Mouse (Mus musculus) spleen, postnatal 36 days (tissue): ENCODE data around the gene Siah3.

ENCODE experiments used
- DNase-seq, 2 experiments: peaks; one replicate each; pipeline ENCODE4 v3.0.0; 2022; ENCODE audit warnings: low spot score in 2 of 2, mixed read lengths in 1 of 2

The Siah3 gene

DNA sequence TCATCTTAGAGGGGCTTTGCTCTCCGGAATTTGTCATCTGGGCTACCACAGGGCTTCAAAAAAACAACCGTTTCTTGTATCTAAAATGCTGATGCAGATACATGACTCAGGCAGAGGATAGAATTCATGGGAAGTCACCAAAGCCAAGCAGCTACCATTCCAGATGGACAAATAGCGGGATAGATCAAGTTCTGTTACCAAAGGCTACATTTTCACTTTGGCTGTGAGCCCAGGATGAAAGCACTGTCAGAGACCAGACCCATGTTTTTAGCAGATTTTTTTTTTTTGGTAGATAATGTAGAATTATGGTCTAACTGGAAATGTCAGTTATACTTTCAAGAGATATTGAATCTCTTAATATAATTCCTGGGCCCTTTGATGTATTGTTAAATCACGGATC is 7.4 kb downstream of the Siah3 start:
- no peak for DNase-seq

- DNase-seq = no peak
Measured at GRCm38 (mm10) chr14:75468941-75469340, 13.2 kb downstream of the Siah3 start.

DNA sequence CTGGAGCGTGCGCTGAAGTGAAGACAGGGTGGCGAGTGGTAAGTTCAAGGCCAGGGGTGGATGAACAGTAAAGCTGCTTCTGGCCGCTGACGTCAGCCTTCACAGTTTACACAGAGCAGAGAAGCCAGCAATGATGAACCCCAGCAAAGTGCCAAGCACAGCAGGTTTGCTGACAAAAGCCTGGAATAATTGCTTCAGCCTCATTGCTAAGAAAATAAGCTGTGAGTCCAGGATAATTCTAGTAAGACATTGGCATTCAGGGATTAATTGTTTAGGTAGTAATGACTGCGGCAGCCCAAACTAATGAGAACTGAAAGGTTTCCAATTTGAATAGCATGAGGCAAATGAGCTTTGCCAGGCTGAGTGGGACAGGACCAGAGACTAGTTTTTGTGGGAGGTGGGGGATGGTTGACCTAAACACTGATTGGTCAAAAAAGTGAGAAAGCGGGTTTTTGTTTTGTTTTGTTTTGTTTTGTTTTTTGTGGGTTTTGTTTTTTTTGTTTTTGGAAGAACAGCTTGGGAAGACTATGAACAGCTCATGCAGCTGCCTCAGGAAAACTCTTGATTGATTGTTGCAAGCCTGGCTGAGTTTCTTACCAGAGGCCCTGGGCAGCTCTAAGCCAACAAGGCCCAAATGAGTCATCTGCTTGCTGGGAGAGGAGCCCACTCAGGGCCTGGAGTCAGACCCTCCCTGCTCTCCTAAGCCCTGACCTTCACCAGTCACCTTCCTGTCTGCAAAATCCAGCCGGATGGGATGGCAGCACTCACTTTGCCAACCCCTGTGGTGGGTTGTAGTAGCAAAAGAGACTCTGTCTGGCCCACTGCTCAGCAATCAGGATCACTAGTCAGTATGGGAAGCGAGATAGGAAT is 17.5 kb downstream of the Siah3 start:
- no peak for DNase-seq

DNA sequence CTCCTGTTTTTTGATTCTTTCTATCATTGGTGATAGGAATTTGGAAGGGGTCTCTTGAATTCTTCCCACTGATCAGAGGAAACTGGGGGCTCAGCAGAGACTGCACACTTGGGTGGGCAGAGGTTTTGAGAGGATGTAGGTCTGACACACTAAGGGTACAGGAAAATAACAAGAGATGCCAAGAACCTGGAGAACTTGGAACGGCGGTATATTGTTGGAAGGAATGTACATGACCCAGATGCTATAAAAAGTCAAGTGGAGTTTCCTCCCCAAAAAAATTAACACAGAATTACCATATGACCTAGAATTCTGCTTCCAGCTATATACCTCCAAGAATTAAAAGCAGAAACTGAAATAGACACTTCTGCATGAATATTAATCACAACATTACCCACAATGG is 20.1 kb downstream of the Siah3 start:
- no peak for DNase-seq

GRCm38 (mm10) chr14:75482231-75483175 is 26.7 kb downstream of the Siah3 start:
- DNase-seq = no peak

GRCm38 (mm10) chr14:75483176-75483546 is 27.4 kb downstream of the Siah3 start:
- no peak for DNase-seq

GRCm38 (mm10) chr14:75487932-75488331 is 32.1 kb downstream of the Siah3 start:
- DNase-seq = no peak

DNA sequence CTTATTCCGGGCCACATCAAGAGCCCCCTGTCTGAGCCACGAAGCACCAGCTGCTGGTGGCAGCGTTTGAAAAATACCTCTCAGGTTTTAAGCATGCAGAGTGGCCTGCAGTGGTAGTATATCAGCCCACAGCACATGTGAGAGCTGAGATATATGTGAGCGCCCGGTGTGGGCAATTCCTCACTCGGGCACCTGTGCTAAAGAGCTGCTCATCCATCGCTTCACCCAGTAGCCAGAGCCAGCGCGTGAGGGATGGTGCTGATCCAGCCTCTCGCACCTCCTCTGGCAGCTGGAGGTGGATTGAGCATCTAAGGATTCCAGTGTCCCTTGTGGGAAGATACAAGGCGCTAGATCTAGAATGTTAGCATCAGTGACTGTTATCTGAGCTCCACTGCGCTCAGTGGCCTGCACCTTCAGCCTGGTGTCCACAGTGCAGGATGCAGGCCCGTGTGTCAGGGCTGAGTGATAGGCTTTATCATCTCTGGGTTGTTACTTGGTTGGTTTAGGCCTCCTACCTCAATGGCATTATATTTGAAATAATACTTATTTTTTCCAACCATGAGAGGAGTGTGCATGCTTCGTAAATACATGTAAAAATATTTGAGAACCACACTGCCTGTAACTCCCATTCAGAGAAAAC is 37.9 kb downstream of the Siah3 start:
- no peak for DNase-seq

DNA sequence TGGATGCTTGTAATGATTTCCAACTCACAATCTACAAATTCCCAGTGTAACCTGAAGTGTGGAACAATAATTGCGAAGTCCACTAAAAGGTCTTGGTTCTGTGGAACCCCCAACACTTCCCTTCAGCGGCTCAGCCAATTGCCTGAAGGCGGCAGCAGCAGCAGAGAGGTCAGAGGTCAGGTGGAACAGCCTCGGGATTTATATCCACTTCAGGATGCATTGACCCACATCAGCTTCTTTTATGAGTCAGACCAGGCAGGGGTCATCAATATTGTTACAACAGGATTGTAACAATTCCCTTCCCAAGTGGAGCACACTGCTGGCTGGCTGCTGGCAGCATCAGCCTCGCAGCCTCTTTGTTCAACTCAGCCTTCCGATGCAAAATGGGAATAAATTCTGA is 39.1 kb downstream of the Siah3 start:
- no peak for DNase-seq

DNA sequence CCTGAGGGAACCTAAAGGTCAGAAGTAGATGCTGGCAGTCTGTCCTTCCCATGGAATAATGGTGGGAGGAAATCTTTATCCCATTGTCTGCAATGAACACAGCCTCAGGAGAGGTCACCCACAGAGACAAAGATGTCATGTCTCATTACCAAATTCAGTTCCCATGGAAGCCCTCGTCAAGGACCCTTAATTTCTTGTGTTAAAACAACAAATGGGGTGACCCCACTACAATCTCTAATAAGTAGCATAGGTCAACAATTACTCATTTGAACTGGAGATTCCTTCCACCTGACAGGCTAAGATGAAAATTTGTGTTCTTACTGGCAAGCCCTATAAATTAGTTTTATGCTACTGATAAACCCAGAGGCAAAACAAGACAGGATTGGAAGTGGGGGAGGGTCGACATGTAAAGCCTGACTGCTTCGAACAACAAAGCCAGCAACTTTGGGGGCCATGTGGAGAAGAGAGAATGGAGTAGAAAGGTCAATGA is 45.8 kb downstream of the Siah3 start:
- DNase-seq = no peak

DNA sequence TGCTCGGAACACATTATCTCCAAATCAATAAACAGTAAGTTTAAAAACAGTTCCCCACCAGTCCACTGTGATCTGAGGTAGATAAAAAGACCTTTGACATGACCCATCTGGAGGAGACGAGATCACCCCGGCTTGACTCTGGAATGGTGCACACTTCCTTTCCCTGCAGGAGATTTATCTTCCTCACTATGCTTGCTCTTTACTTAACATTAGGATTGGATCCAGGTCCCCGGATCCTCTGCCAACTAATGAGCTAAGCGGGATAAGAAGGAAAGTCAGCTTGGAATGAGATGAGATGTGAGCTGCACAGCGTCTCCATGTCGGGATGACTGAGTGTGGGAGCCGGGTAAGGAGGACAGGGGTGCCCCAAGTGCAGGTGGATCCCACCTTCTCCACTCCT is 46.7 kb downstream of the Siah3 start:
- DNase-seq = no peak

GRCm38 (mm10) chr14:75504255-75504654 is 48.5 kb downstream of the Siah3 start:
- DNase-seq = no peak

DNA sequence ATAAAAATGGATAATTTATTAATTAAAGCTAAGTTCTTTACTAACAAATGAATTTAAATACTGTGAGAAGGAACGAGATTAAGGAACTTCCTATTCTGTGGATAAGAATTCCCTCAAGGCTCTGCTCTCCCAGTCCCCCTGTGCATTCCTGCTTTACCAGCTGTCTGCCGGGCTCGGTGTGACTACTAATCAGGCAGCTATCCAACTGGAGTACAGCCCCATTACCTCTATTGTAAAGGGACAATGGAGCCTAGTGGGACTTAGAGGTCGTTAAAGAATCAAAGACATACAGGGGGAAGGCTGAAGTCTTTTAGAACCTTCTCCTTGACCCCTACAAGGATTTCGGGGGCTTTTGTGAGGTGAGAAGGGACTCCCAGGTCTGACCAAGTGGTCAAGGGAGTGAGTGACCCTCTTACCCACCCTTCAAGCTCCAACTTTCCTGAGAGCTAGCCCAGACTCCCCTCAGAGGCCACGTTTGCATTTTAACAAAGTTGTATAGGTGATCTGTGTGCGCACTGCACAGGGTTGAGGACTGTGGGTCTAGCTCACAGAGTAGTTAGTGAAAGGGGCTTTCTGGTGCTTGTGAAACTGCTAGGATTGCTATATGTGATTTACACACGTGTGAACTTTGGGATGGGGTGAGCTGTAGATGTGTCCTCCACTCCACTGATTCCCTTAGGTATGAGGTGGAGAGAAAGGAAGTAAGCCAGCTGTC is 49.5 kb downstream of the Siah3 start:
- no peak for DNase-seq

DNA sequence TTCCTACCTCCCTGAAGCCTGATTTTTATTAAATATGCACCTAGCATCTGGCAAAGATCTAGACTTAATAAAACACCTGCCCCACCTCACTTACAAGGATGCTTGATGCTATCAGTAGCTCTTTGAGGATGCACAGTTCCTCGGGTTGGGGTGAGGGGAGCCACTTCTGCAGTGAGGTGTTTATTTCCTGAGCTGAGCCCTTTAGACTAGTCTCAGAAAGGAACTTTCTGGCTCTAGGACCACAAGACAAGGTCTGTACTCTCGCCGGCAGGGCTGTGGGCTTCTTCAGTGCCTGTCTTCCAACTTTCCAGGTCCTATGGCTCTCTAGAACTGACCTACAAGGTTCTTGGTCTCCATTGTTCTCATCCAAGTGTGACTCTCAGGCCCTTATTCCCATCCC is 50.5 kb downstream of the Siah3 start:
- DNase-seq = no peak

DNA sequence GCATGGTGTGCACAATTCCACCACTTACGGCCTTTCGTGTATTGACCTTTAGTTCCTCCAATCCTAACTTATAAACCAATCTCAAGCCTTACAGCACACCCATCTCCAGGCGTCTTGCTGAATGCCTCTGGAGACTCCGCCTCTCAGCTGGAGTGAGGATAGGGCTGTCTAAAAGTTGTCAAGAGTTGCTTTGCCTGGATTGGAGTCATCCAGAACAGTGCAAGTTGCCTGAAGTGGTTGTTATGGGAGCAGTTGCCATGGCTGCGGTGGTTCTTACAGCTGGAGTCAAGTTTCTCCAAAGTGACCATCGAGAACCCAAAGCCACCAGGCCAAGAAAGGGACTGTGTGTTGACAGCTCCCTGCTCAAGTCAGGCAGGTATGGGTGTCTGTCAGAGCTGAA is 54.3 kb downstream of the Siah3 start:
- DNase-seq = no peak

DNA sequence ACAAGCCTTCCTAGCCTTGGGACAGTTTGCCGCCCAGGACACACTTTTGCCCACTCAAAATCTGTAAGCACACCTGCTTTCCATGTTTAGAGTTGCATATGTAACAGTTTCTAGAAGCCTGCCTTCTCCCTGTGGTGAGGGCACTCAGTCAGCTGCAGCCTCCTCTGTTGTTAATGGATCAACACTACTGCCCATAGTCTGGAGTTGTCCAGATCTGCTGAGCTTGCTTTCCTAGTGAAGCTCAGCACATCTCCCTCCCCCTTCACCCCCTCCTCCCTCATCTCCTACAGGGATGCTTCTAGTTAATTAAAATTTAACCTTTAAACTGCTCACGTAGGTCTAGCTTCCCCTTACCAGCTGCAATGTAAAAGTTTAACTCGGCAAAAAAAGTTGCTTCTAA is 57.2 kb downstream of the Siah3 start:
- no peak for DNase-seq

GRCm38 (mm10) chr14:75516161-75516560 is 60.4 kb downstream of the Siah3 start:
- DNase-seq = no peak

GRCm38 (mm10) chr14:75516917-75517595 is 61.3 kb downstream of the Siah3 start:
- no peak for DNase-seq

DNA sequence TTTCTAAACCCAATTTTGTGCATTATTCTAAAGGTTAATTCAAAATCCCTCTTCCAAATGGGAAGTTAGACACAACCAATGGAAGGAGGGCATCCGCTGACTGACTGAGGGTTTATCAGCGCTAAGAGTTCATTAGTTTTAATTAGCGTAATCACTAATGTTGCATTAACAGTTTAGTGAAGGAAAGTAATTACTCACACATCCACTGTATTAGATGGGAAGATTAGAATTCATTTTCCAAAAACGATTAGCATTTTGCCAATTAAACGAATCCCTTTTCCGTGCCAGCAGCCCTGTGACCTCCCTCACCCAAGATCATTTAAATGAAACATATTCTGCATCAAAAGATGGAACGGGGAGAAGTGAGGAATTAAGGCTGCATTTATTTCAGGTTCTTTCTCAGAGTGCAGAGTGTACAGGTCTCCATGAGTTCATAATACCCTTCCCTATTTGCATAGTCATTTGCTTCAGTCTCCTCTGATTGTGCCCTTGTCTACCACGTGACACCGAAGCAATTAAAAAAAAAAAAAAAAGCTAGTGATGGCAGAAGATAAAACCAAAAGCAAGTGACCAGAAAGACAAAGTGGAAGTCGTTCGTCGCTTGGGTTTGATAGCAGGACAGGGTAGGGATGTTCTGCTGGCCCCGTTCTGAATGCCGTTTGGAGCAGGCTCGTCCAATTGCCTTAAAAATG is 62.6 kb downstream of the Siah3 start:
- no peak for DNase-seq

DNA sequence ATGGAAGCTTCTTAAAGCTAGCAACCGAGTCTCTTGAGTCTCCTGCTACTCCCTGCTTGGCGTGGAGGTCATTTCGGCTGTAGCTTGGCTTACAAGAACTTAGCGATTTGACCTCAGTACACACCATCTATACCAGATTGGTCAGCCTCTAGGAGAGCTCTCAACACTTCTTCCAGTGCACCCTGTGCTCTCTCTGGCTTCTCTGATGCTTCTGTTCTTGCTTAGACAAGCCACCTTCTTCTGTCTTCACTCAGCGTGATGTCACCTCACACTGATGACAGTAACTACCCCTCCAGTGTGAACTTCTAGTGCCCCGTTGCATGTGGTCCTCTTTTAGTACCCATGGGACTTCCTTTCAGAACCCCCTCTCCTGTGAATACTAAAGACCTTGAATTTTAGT is 63.1 kb downstream of the Siah3 start:
- DNase-seq = no peak
